Mouse (Mus musculus): Measurements from ENCODE around the gene Tff2.

DNA sequence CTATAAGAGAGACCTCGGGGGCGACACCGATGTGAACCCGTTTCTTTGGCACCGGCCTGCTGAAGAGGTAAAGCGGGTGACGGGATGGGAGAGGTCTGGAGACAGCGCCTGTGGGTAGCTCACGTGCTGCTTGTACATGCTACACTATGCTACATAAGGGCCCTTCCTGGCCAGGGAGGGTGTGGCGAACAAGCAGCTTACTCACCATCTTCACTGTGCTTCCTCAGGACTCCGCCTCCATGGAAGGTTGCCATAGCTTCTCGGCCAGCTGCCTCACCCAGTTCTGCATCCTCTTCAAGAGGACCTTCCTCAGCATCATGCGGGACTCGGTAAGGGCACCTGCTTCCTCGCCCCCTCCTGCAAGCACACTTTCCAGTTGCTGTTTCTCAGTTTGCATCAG is 35.7 kb downstream of the Tff2 start:
- TF ChIP-seq CTCF (IDR thresholded peaks at IDR 0.05; ENCODE audit: control insufficient read depth, insufficient read depth, insufficient replicate concordance, low read depth, low read length) = no peak
- TF ChIP-seq POLR2A (IDR thresholded peaks at IDR 0.05; ENCODE audit: control insufficient read depth, low read depth, low read length) = no peak

Measured in testis, adult 2 months (tissue).